In genomic region chr2:130525480-130525879, GRCm38 (mm10) we compare ENCODE assay signal across 29 mouse cellular contexts. TPM values are rescaled to one million over a fixed set of nuclear protein-coding genes. Genes with fewer than 3 reads are reported as not detected.
"Had no signal": no experiment of that assay in that cellular context is flagged by ENCODE, and none has a peak within 500 bp of the region (broad histone marks: within the 10 kb centered on the region; RNA-seq: fewer than 3 reads in every experiment).

No protein-coding gene starts in this region.

RNA-seq across cellular contexts. Expression of gene Oxt, which starts 50.5 kb away (rescaled TPM):
- total RNA-seq: common myeloid progenitor, adult 5-6 weeks; gastrocnemius, adult 18-20 months; gastrocnemius, adult 2 months; gastrocnemius, adult 8-10 months; gastrocnemius, postnatal 10 days; gastrocnemius, postnatal 14 days; gastrocnemius, postnatal 25 days; gastrocnemius, postnatal 36 days; gastrocnemius, postnatal 4 days; granulocyte monocyte progenitor cell, adult 5-6 weeks; heart, adult 18-20 months; heart, adult 2 months; heart, adult 8-10 months had no signal
- polyA plus RNA-seq: embryonic facial prominence, embryonic 10.5 days; embryonic facial prominence, embryonic 11.5 days; embryonic facial prominence, embryonic 12.5 days; embryonic facial prominence, embryonic 13.5 days; embryonic facial prominence, embryonic 14.5 days; embryonic facial prominence, embryonic 15.5 days; erythroblast, embryonic 14.5 days; forebrain, embryonic 10.5 days; forebrain, embryonic 11.5 days; forebrain, embryonic 12.5 days; forebrain, embryonic 13.5 days; forebrain, embryonic 14.5 days; frontal cortex, adult 2 months; gonadal fat pad, adult 2 months; heart, adult 2 months; heart, embryonic 10.5 days; heart, embryonic 11.5 days had no signal

RNA-seq across cellular contexts. Expression of gene Avp, which starts 56.9 kb away (rescaled TPM):
- total RNA-seq: common myeloid progenitor, adult 5-6 weeks; gastrocnemius, adult 18-20 months; gastrocnemius, adult 2 months; gastrocnemius, adult 8-10 months; gastrocnemius, postnatal 14 days; gastrocnemius, postnatal 25 days; gastrocnemius, postnatal 36 days; gastrocnemius, postnatal 4 days; granulocyte monocyte progenitor cell, adult 5-6 weeks had no signal
- polyA plus RNA-seq: embryonic facial prominence, embryonic 10.5 days; embryonic facial prominence, embryonic 11.5 days; embryonic facial prominence, embryonic 12.5 days; embryonic facial prominence, embryonic 13.5 days; embryonic facial prominence, embryonic 14.5 days; embryonic facial prominence, embryonic 15.5 days; erythroblast, embryonic 14.5 days; forebrain, embryonic 10.5 days; forebrain, embryonic 11.5 days; forebrain, embryonic 12.5 days; gonadal fat pad, adult 2 months; heart, adult 2 months had no signal
